Mouse (Mus musculus): ENCODE results near the gene Zbtb5.

GRCm38 (mm10) chr4:44965175-44965574 lies 47.0 kb downstream of the Zbtb5 start:
- no peak for TF ChIP-seq CTCF (IDR thresholded peaks at IDR 0.05; ENCODE audit: low read depth, low read length)
- TF ChIP-seq POLR2A (IDR thresholded peaks at IDR 0.05; ENCODE audit: extremely low read depth, insufficient read depth, low read length), result no peak

Data from liver, adult 2 months (tissue).